Mouse (Mus musculus) A20 (cell line): Measurements from ENCODE around the gene Bcs1l.

ENCODE experiments used
- DNase-seq: peaks from one replicate; pipeline ENCODE4 v3.0.0-alpha.2; 2011; ENCODE audit warnings: low read depth, low spot score

Bcs1l gene

GRCm38 (mm10) chr1:74587773-74588445 is at the start of gene Bcs1l, which contains the start of gene Zfp142:
TSS of gene Bcs1l (plus strand) at chr1:74588289.
TSS of gene Zfp142 (minus strand) at chr1:74588246.
- DNase-seq: peak; percentile 98

GRCm38 (mm10) chr1:74538650-74539049 is 49.4 kb upstream of the Bcs1l start:
- DNase-seq: no peak

GRCm38 (mm10) chr1:74542451-74542961 is 45.6 kb upstream of the Bcs1l start, which contains the start of gene Plcd4:
TSS of gene Plcd4 (plus strand) at chr1:74542888.
- no peak for DNase-seq

- DNase-seq: no peak
Measured at GRCm38 (mm10) chr1:74544184-74544583, 43.9 kb upstream of the Bcs1l start, which contains the start of gene Usp37. TSS of gene Usp37 (minus strand) at chr1:74544284.

GRCm38 (mm10) chr1:74559061-74559460 is 29.0 kb upstream of the Bcs1l start:
- peak; percentile 34 for DNase-seq

- DNase-seq: no peak
Measured at GRCm38 (mm10) chr1:74565834-74566233, 22.3 kb upstream of the Bcs1l start.

GRCm38 (mm10) chr1:74569739-74570719 is 18.1 kb upstream of the Bcs1l start:
- DNase-seq: no peak

GRCm38 (mm10) chr1:74582621-74583020 is 5.5 kb upstream of the Bcs1l start:
- DNase-seq: no peak

GRCm38 (mm10) chr1:74584616-74585398 is 3.3 kb upstream of the Bcs1l start:
- DNase-seq: no peak

- DNase-seq: no peak
Measured at GRCm38 (mm10) chr1:74587233-74587772, 786 bp upstream of the Bcs1l start.

GRCm38 (mm10) chr1:74594434-74594833 is 6.3 kb downstream of the Bcs1l start:
- DNase-seq: no peak

- DNase-seq: no peak
Measured at GRCm38 (mm10) chr1:74600501-74601266, 12.6 kb downstream of the Bcs1l start.

- DNase-seq: peak; percentile 88
Measured at GRCm38 (mm10) chr1:74601267-74601962, 13.3 kb downstream of the Bcs1l start, which contains the start of the genes Rnf25 and Stk36. TSS of gene Rnf25 (minus strand) at chr1:74601397. TSS of gene Stk36 (plus strand) at chr1:74601445.

GRCm38 (mm10) chr1:74624183-74624582 is 36.1 kb downstream of the Bcs1l start:
- no peak for DNase-seq

GRCm38 (mm10) chr1:74626076-74626475 is 38.0 kb downstream of the Bcs1l start:
- DNase-seq: no peak

GRCm38 (mm10) chr1:74628001-74628400 is 39.9 kb downstream of the Bcs1l start:
- DNase-seq: no peak

GRCm38 (mm10) chr1:74632734-74633133 is 44.6 kb downstream of the Bcs1l start:
- DNase-seq: no peak
